Mouse (Mus musculus) midbrain, postnatal 0 days (tissue): ENCODE measurements around the gene Itm2c. TPM values are rescaled to one million over a fixed set of nuclear protein-coding genes. Genes with fewer than 3 reads are reported as not detected.

Experiments
- ATAC-seq: fragments of 200-750 bp; cut with Nextera tagmentation; 2 replicates; pipeline ENCODE4 v1.8.0; 2017; ENCODE audit warnings: moderate number of reproducible peaks, mild to moderate bottlenecking, moderate TSS enrichment, moderate library complexity; ENCODE audit not compliant: low FRiP score
- DNase-seq: peaks from one replicate; pipeline ENCODE4 v3.0.0-alpha.2; 2015; ENCODE audit warnings: low spot score
- H3K27ac ChIP-seq: fragments of 300-500 bp; sonication (generic); 2 replicates; pipeline ENCODE4 v1.5.1; 2014; ENCODE audit warnings: low read depth, mild to moderate bottlenecking, low read length, mixed read lengths
- H3K27me3 ChIP-seq: fragments of 300-500 bp; sonication (generic); 2 replicates; pipeline ENCODE4 v1.6.1; 2014; ENCODE audit warnings: low read length, control low read depth, mixed read lengths; ENCODE audit not compliant: insufficient read depth
- H3K36me3 ChIP-seq: fragments of 300-500 bp; sonication (generic); 2 replicates; pipeline ENCODE4 v1.6.1; 2014; ENCODE audit warnings: low read length, control low read depth, mixed read lengths; ENCODE audit not compliant: insufficient read depth
- H3K4me1 ChIP-seq: fragments of 300-500 bp; sonication (generic); 2 replicates; pipeline ENCODE4 v1.6.1; 2014; ENCODE audit warnings: mild to moderate bottlenecking, control low read depth, antibody characterized with exemption, low read length, mixed read lengths; ENCODE audit not compliant: insufficient read depth
- H3K4me2 ChIP-seq: fragments of 300-500 bp; sonication (generic); 2 replicates; pipeline ENCODE4 v1.6.1; 2014; ENCODE audit warnings: low read depth, mild to moderate bottlenecking, low read length, mixed read lengths; ENCODE audit not compliant: poor library complexity, severe bottlenecking
- H3K4me3 ChIP-seq: fragments of 300-500 bp; sonication (generic); 2 replicates; pipeline ENCODE4 v1.5.1; 2014; ENCODE audit warnings: low read depth, mild to moderate bottlenecking, low read length, moderate library complexity
- H3K9ac ChIP-seq: fragments of 300-500 bp; sonication (generic); replicated peaks from 2 replicates; pipeline ENCODE4 v1.6.1; 2014; ENCODE audit warnings: mild to moderate bottlenecking, low read length, moderate library complexity, mixed read lengths; ENCODE audit not compliant: poor library complexity, severe bottlenecking
- H3K9me3 ChIP-seq: fragments of 300-500 bp; sonication (generic); 2 replicates; pipeline ENCODE4 v1.6.1; 2016; ENCODE audit warnings: low read length, control low read depth
- CTCF ChIP-seq: IDR thresholded peaks from 2 replicates; pipeline ENCODE4 v1.5.1; 2016; ENCODE audit warnings: antibody characterized with exemption, mild to moderate bottlenecking
- WGBS: fragments of 180-500 bp; shearing (Covaris S2); extraction: QIAGEN DNeasy Blood & Tissue Kit; methylation state at CpG from one replicate; pipeline ENCODE4 v1.1.7; 2014; 5-methylcytosine and 5-hydroxymethylcytosine counted together
- polyA plus RNA-seq: library from polyadenylated mRNA; unstranded; fragments of >200 nt; fragmentation: Nextera tagmentation; extraction: Ambion mirVana; gene quantifications from 2 replicates; pipeline ENCODE4 v1.2.1, GENCODE M21; 2015
- total RNA-seq: library from RNA; depleted of rRNA; stranded (reverse); fragments of >200 nt; gene quantifications from 2 replicates; pipeline ENCODE4 v1.2.3, GENCODE M21; 2014

Gene Itm2c
- total and polyA plus RNA-seq, 2 experiments from 2014 or later = 297 to 376 TPM

DNA sequence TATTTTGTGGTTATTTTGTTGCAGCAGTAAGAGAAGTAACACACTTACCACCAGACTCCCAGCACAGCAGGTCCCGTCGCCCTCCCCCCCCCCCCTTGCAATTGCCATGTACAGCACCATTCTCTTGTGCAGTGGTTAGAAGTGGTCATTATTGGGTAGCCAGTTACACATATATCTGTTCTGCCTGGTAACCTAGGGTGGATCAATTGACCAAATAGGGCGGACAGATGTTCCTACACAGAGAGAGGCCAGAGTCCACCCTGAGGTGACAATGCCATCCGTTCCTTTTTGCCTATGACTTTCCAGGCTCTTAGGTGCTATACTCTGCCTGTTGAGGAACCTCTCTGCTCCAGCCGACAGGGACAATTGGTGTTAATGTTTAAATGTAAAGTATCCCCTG is 31.1 kb downstream of the Itm2c start:
- 87% methylated on average over 5 of the region's 5 CpGs for WGBS
- no peak overlapping the region for H3K4me3 ChIP-seq
- no peaks in the 10 kb centered on the region for H3K27me3 ChIP-seq
- DNase-seq = no peak
- no peaks in the 10 kb centered on the region for H3K9me3 ChIP-seq
- no peak for TF ChIP-seq CTCF
- peaks cover 24% of the 10 kb centered on the region; the same call in 1 of the 2 replicates for H3K4me1 ChIP-seq
- no peaks in the 10 kb centered on the region for H3K36me3 ChIP-seq
- no peak overlapping the region for H3K4me2 ChIP-seq
- no peak for ATAC-seq
- H3K27ac ChIP-seq = no peak overlapping the region
- no peak overlapping the region for H3K9ac ChIP-seq

DNA sequence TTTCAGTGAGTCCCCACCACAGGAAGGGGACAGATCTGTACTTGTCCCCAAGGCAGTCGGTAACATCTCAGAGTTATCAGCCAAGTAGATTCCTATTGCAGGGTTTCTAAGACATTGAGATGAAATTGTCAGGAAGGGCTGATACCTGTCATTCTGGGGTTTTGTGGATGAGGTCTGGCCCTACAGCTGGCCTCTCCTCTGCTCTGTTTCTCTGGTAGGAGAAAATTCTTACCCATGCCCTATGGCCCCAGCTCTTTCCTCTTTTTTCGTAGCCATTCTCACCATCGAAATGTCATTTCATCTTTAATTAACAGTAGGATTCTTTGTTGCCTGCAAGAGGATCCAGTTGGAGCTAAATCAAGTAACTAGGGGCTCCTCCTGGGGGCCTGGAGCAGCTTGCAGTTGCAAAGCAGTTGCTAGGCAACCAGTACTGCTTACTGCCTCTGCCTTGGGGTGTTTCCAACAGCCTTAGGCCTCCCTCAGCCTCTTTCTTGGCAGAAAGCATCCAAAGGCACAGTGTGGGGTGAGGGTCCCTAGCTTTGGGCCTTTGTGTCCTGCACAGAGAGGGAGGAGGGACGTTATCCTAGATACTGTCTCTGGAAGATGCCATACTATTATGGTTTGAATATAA is 34.1 kb downstream of the Itm2c start, which contains the start of gene 4933407L21Rik:
Gene 4933407L21Rik (plus strand): TSS at position 427 of the 631 bp plus-strand sequence.
- ATAC-seq (peak; percentile 85), DNase-seq (peak; percentile 97)
- Histone ChIP-seq H3K4me3 (no peak within 1 kb of the TSS), H3K4me2 (no peak within 1 kb of the TSS), H3K36me3 (no peaks in the 10 kb centered on the region), H3K27ac (peak within 1 kb of the TSS; percentile 80), H3K9ac (no peak within 1 kb of the TSS), H3K9me3 (no peaks in the 10 kb centered on the region), H3K27me3 (no peaks in the 10 kb centered on the region), H3K4me1 (peaks cover 21% of the 10 kb centered on the region; the same call in 1 of the 2 replicates)
- 10% methylated on average over 4 of the region's 4 CpGs for WGBS
- TF ChIP-seq CTCF = peak; percentile 29; the same call in 1 of the 2 replicates

DNA sequence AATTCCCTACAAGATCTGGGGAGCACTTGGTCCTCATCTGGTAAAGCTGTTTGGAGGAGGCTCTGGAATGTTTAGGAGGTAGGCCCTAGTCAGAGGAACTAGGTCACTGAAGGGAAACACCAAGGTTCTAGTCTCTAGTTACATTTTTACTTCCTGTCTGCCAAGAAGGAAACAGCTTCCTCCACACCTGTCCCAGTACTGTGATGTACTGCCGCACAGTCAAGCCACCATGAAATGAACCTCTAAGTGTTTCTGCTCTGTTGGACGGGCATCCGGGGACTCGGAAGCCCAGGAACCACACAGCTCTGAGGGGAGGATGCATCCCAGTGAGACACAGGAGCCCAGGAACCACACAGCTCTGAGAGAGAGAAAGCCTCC is 34.6 kb downstream of the Itm2c start:
- no peak for DNase-seq
- H3K4me3 ChIP-seq = no peak overlapping the region
- peak; percentile 15 for ATAC-seq
- H3K36me3 ChIP-seq = no peaks in the 10 kb centered on the region
- WGBS = 45% methylated on average over 4 of the region's 4 CpGs
- peaks cover 25% of the 10 kb centered on the region; the same call in 1 of the 2 replicates for H3K4me1 ChIP-seq
- H3K4me2 ChIP-seq = no peak overlapping the region
- H3K9ac ChIP-seq = no peak overlapping the region
- H3K9me3 ChIP-seq = no peaks in the 10 kb centered on the region
- no peaks in the 10 kb centered on the region for H3K27me3 ChIP-seq
- H3K27ac ChIP-seq = peak overlapping the region; percentile 80
- TF ChIP-seq CTCF = no peak

DNA sequence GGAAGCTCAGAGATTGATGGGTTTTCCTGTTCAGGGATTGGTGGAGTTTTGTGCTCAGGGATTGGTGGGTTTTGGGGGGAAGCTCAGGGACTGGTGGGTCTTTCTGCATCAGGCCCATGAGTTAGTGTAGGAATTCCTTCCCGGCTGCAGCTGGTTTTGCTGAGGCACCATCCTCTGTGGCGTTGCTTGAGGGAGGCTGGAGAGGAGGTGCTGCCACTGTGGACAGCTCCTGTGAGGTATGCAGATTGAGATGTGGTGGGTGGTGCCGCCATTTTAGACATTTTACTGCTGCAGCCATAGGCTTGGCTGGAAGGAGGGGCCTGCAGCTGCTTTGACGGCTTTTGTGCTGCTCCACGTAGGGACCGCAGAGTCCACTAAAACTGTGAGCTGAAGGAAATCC is 35.3 kb downstream of the Itm2c start:
- WGBS = 82% methylated on average over 6 of the region's 6 CpGs
- H3K36me3 ChIP-seq = no peaks in the 10 kb centered on the region
- peak overlapping the region; percentile 80 for H3K27ac ChIP-seq
- H3K4me3 ChIP-seq = no peak overlapping the region
- H3K4me1 ChIP-seq = peaks cover 31% of the 10 kb centered on the region
- ATAC-seq (no peak), DNase-seq (no peak)
- no peaks in the 10 kb centered on the region for H3K9me3 ChIP-seq
- no peaks in the 10 kb centered on the region for H3K27me3 ChIP-seq
- no peak for TF ChIP-seq CTCF
- no peak overlapping the region for H3K4me2 ChIP-seq
- no peak overlapping the region for H3K9ac ChIP-seq

DNA sequence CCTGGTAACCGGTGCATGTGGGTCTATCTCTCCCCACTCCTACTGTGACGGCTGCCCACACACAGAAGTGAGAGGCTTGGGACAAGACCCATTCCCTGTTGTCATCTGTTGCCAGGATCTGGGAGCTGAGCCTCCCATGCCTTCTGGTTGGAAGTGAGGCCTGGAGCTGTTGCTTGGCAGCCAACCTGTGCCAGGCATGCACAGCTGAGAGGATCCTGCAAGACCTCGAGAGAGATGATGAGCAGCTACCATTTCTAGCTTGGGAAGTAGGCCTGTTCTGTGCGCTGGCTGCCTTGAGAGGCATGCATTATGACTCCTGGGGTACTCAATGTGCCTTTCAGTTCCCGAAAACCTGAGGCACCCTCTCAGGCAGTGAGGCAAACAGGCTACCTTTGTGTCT is 37.1 kb downstream of the Itm2c start:
- Histone ChIP-seq H3K36me3 (no peaks in the 10 kb centered on the region), H3K27me3 (no peaks in the 10 kb centered on the region), H3K9ac (no peak overlapping the region), H3K9me3 (no peaks in the 10 kb centered on the region), H3K4me3 (no peak overlapping the region), H3K4me2 (no peak overlapping the region), H3K4me1 (peaks cover 31% of the 10 kb centered on the region), H3K27ac (no peak overlapping the region)
- ATAC-seq = no peak
- WGBS = 78% methylated on average over 5 of the region's 5 CpGs
- peak; percentile 31 for DNase-seq
- no peak for TF ChIP-seq CTCF

DNA sequence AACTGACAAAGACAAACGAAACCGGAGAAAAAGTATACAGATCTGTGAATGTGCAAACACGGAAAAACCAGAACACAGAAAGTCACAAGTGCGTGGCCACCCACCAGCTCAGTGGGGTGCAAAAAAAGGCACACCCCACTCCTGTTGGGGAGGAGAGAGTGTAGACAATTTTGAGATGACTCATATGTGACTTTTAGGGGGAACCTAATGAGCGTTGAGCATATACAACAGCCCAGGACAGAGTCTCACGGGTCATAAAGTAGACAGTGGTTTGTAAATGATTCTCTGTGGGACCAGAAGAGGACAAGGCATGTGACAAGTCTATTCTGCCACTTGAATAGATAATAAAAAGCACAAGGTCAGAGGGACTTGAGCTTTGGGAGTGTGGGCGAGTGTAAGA is 39.1 kb downstream of the Itm2c start:
- ATAC-seq (no peak), DNase-seq (no peak)
- Histone ChIP-seq H3K4me1 (peaks cover 23% of the 10 kb centered on the region), H3K9ac (no peak overlapping the region), H3K9me3 (no peaks in the 10 kb centered on the region), H3K4me3 (no peak overlapping the region), H3K27ac (peak overlapping the region; percentile 64), H3K4me2 (no peak overlapping the region; the same call in 1 of the 2 replicates), H3K36me3 (no peaks in the 10 kb centered on the region), H3K27me3 (no peaks in the 10 kb centered on the region)
- WGBS = 29% methylated on average over 7 of the region's 7 CpGs
- no peak for TF ChIP-seq CTCF
